Mouse (Mus musculus): Measurements from ENCODE around the gene Gnptg.

Gene Gnptg

DNA sequence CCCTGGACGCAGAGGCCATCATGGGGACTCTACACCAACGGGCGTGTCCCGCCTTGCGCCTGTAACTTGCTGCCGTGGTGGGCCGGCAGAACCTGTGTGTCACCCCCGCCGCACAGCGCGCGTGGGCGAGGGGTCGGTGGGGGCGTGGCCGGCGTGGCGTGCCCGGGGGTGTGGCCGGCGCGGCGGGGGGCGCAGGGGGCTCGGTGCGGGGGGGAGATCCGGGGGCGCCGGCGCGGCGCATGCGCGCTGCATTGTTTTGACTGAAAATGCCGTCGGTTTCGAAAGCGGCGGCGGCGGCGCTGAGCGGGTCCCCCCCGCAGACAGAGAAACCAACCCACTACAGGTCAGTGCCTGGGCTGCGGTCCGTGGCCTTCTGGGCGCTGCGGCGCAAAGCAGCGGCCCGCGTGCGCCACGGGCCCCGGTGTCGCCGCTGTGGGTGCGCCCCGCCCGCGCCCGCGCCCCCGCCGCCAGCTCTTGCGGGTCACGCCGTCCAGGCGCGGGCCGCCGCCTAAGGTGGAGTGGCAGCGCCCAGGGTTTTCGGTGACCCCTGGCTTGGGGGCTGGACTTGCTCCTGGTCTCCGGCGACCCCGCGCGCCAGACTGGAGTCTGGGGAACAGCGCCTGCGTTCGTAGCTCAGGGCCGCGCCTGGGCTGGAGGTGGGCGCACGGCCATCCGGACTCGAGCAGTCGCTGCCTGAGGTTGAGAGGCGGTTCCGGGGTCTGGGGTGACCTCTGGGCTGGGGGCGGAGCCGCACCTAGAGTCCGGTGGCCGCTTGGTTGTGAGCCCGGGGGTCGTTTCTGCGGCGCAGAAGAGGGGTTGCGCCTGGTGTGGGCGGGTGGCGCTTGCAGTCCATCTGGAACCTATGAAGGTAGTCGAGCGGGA lies 51.5 kb downstream of the Gnptg start, which contains the start of gene Unkl:
Gene Unkl, plus strand, starts transcription at position 248 of the 882 bp plus-strand sequence.
- DNase-seq (ENCODE audit: low spot score in 2 of 2) = peak in 1 of 2 experiments; percentile 55

DNA sequence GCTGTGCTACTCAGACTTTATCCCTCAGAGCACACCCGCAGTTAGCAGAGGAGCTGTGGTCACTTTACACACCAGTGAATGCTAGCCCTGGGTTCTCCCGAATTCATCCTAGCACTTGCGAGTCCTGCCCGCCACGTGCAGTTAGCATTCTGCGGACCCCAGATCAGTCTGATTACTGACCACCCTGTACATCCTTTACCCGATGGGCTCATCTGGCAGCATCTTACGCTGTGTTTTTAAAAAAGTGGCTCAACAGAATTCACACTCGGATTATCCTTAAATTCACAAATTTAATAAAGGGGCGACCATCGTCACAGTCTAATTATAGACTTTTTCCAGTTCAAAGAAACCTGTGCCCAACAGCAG lies 52.2 kb downstream of the Gnptg start:
- no peak for DNase-seq (ENCODE audit: low spot score in 2 of 2)

- no peak for DNase-seq (ENCODE audit: low spot score in 2 of 2)
Observed at GRCm38 (mm10) chr17:25184961-25185360, 55.0 kb downstream of the Gnptg start.

GRCm38 (mm10) chr17:25184129-25184691 lies 55.7 kb downstream of the Gnptg start, which contains the start of gene BC003965:
TSS of gene BC003965 (plus strand) at chr17:25184554.
- DNase-seq (ENCODE audit: low spot score in 2 of 2) = peak; percentile 92 to 98
